Mouse (Mus musculus): ENCODE data around the gene Gm17359. TPM values are rescaled to one million over a fixed set of nuclear protein-coding genes. Genes with fewer than 3 reads are reported as not detected.

The Gm17359 gene
- polyA plus RNA-seq (2017; shearing (Covaris generic)), result not detected

DNA sequence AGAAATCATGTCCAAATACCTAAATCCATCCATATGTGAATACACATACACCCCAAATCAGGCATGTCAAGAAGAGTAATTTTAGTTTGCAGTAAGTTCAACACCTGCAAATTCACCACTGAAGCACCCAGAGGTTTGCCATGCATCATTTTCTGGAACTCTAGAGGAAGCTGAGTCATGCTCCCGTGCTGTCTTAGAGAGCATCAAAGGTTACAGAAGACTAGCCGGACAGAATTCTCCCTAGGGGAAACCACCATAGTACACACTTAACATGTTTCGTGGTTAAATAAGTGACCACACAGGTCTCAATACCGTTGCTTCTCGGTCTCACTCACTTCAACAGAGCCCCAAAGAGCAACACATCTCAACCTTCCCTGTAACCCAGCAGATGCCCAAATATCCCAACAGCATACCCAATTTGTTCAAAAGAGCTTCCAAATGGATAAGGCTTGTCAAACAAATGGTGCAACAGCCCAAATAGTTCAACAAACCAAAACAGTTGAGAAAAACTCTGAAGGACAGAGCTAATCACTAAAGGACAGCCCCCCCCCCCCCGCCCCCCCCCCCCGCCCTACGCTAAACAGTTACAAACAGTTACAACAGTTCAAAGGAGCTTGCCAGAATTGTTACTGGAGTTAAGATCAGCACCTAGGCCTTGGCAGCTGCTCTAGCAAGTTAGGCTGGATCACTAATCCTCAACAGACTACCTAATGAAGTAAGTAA lies at the start of gene Gm17359:
Gm17359 (plus strand) TSS at position 618 of the 723 bp plus-strand sequence.

Other genes starting within 250 kb of the Gm17359 start
- gene Rapgef2, start 50.1 kb upstream of the Gm17359 start, polyA plus RNA-seq (2017; shearing (Covaris generic)), result 31.3 TPM
- 0.49 TPM for gene Fnip2, start 231.1 kb downstream of the Gm17359 start, polyA plus RNA-seq (2017; shearing (Covaris generic))